Mouse (Mus musculus) brain, adult 10 weeks (tissue): ENCODE data around the gene Procr. TPM values are rescaled to one million over a fixed set of nuclear protein-coding genes. Genes with fewer than 3 reads are reported as not detected.

Experiments used
- polyA plus RNA-seq: library from polyadenylated mRNA; stranded (reverse); fragments of 350-450 nt; fragmentation: Illumina TruSeq; extraction: RNeasy Lipid Tissue Mini Kit (QIAGEN cat#74804); gene quantifications from one replicate; pipeline ENCODE4 v1.2.3, GENCODE M21; 2015; ENCODE audit warnings: low read depth, low replicate concordance

The Procr gene
- polyA plus RNA-seq = 0.74 TPM

DNA sequence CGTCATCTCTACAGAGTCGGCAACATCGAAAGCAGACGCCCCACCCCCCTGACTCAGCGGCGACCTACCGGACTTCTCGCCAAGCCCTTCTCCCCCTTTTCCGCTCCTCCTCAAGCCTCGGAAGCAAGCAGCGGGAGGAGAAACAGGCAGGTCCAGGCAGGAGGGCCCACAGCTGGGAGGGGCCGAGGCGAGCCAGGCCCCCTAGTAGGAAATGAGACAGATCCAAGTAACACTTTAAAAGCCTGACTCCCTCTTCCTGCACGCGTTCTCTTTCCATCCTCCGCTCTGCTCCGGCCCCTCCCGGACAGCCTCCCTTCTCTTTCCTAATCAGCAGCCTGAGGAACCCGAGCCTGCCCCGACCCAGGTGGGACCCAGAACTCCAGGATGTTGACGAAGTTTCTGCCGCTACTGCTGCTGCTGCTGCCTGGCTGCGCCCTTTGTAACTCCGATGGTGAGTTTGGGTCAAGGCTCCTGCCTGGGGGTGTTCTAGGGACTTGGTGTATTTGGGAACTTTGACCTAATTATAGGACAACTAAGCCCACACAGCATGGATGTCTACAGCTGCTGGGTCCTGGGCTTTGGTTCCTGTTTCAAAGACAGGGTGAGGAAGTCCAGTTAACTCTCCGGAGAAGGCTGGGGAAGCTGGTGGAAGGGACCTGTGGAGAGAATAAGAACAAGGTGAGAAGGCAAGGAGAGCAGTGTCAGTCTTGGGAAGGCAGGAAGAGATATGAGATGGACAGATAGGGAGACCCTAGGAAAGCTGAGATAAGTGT, at the start of gene Procr:
Procr (plus strand) TSS at position 104 of the 773 bp plus-strand sequence.

GRCm38 (mm10) chr2:155729158-155729645, 21.7 kb upstream of the Procr start, which contains the start of gene Edem2:
Gene Edem2 (minus strand): TSS chr2:155729475.

DNA sequence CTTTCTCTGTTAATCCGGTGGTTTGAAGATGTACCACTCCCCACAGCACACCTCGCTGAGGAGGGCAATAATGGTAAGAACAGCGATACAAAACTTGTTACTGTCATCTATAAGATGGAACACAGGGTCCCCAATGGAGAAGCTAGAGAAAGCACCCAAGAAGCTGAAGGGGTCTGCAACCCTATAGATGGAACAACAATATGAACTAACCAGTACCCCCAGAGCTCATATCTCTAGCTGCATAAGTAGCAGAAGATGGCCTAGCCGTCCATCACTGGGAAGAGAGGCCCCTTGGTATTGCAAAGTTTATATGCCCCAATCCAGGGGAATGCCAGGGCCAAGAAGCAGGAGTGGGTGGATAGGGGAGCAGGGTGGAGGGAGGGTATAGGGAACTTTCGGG, 15.2 kb upstream of the Procr start, which contains the start of gene Gm17581:
Gm17581 (minus strand) TSS at position 101 of the 400 bp plus-strand sequence.

GRCm38 (mm10) chr2:155774927-155775684, 24.2 kb downstream of the Procr start, which contains the start of gene Mmp24:
Gene Mmp24 (plus strand): TSS chr2:155775342.

Other genes starting within 250 kb of the Procr start
- gene Acss2, start 233.2 kb upstream of the Procr start, polyA plus RNA-seq = 55.5 TPM
- 143 TPM for gene Ggt7, start 232.9 kb upstream of the Procr start, polyA plus RNA-seq
- 19.7 TPM for gene Gss, start 158.3 kb upstream of the Procr start, polyA plus RNA-seq
- gene Myh7b, start 139.9 kb upstream of the Procr start, polyA plus RNA-seq = 5.1 TPM
- gene Trpc4ap, start 58.7 kb upstream of the Procr start, polyA plus RNA-seq = 127 TPM
- 23.4 TPM for gene Edem2, start 21.6 kb upstream of the Procr start, polyA plus RNA-seq
- not detected for gene Gm17581, start 15.3 kb upstream of the Procr start, polyA plus RNA-seq
- gene Mmp24, start 24.2 kb downstream of the Procr start, polyA plus RNA-seq = 22.9 TPM
- 90.4 TPM for gene BC029722, start 68.3 kb downstream of the Procr start, polyA plus RNA-seq
- gene Eif6, start 75.8 kb downstream of the Procr start, polyA plus RNA-seq = 61.9 TPM
- gene Fam83c, start 83.7 kb downstream of the Procr start, polyA plus RNA-seq = not detected
- 119 TPM for gene Uqcc1, start 179.2 kb downstream of the Procr start, polyA plus RNA-seq
- not detected for gene Gm15557, start 189.6 kb downstream of the Procr start, polyA plus RNA-seq
- 0.31 TPM for gene Gdf5, start 194.2 kb downstream of the Procr start, polyA plus RNA-seq
- 11.4 TPM for gene Cep250, start 205.3 kb downstream of the Procr start, polyA plus RNA-seq